Mouse (Mus musculus) cerebellum, postnatal 36 days (tissue): Measurements from ENCODE around the gene Skida1.
"Not testable (repeated sequence)": the region's sequence is repeated elsewhere in the genome, so short reads cannot be mapped to it uniquely, and the experiment has no call there.

ENCODE experiments used
- DNase-seq, 2 experiments: peaks; one replicate each; pipeline ENCODE4 v3.0.0; 2021 to 2022; ENCODE audit warnings: mixed read lengths in 2 of 2

Gene Skida1

DNA sequence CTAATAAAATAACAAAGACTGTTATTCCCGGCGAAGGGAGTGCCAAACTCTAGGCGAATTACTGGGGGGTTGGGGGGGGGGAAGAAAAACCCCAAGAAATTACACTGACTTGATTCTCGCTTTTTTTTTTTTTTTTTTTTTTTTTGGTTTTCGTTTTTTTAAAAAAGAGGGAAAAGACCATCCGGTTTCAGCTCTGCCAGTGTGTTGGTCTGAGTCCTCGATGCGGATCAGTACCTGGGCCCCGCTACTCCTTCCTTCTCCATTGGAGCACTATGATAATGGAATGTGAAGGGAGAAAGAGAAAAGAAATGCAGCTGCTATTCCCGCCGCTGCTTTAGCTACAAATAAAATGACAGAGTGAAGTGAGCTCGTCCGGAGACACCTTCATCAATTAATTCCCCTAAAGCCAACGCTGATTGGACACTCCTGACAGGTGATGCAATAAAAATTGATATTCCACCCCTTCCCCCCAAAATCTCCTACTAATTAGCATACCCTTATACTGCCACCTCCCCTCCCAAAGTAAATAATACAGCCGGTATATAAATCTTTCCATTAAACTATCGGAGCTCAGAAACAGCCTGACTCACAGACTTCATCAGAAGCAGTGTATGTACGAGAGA, at the start of gene Skida1:
Gene Skida1 (minus strand): TSS at position 599 of the 623 bp plus-strand sequence.
- no peak for DNase-seq

DNA sequence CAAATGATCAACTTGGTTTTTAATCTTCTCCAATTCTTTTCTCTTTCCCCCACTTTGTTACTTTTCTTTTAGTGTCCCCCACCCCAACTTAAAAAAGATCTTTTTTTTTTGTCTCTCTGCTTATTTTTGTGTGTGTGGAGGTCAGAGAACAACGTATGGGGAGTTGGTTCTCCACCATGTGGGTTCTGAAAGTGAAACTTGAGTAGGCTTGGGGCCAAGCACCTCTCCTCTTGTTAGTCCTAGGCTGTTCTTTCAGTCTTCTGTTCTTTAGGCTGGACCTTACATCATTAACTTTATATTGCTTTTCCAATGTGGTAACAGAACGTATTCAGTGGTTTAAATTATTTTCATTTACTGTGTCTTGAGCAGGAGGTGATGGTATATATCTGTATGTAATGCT, 47.0 kb upstream of the Skida1 start:
- DNase-seq, result no peak

DNA sequence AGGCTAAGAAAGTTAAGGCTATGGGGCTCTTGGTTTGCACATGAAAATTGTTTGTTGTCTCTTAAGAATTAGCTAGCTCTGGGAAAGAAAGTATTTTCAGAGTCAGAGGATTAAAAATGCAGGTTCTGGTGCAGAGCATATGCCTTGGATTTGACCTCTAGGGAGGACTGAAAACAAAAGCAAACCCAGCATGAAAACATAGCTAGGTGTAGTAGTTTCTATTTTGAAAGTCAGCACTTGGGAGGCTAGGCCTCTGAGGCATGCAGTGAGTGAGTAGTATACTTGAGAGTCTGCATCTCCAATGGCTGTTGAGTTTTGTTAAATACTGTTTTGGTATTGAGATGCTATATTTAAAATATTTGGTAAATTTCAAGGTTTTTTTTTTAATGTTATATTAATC, 45.5 kb upstream of the Skida1 start:
- no peak for DNase-seq

DNA sequence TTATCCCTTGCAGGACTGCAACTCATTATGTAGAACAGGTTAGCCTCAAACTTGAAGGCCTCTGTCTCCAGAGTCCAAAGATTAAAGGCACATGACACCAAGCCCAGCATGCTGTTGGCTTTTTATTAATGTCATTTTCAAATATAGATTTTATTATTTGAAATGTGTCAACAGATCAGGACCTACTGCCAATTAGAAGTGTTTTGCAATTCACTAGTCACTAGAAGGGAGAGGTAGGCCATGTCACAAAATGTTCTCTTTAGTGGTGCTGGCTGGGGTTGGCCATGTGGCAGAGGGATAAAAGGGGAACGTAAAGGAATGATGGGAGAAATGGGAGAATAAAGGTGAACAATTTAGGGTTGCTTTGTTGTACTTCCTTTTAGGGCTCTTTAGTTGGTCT, 45.0 kb upstream of the Skida1 start:
- no peak for DNase-seq

GRCm38 (mm10) chr2:18087695-18088094, 38.8 kb upstream of the Skida1 start:
- not testable (repeated sequence) for DNase-seq

DNA sequence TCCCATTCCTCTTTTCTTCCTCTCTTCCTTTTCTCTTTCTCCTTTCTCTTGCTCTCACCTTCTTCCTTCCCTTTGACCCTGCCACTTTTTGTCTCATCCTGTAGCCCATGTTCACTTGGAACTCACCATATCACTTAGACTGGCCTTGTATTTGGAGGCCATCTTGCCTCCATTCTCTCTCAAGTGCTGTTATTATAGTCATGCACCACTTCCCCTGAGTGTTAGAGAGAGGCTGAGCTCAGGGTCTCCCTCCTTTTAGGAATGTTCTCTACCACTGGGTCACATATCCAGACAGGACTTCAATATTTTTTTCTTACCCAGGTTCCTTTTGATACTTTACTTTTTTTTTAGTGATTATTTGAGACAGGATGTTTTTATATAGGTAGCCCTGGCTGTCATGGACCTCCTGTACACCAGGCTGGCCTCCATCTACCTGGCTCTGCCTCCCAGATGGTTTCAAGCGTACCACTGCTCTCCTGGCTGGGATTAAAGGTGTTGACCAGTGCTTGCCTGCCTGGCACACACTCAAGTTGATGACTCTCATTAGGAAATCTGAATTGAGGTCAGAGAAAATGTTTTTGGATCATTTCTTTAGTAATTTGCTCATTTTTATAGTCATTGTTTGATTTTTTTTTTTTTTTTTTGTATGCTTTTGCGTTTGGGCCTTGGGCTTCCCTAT, 31.5 kb upstream of the Skida1 start:
- DNase-seq, result peak; percentile 53 to 61

- no peak for DNase-seq
These were observed 23.1 kb upstream of the Skida1 start for GRCm38 (mm10) chr2:18071947-18072346.

- no peak for DNase-seq
These were observed 19.4 kb upstream of the Skida1 start for GRCm38 (mm10) chr2:18068071-18068796.

- no peak for DNase-seq
These were observed 17.6 kb upstream of the Skida1 start for GRCm38 (mm10) chr2:18066436-18066835.

DNA sequence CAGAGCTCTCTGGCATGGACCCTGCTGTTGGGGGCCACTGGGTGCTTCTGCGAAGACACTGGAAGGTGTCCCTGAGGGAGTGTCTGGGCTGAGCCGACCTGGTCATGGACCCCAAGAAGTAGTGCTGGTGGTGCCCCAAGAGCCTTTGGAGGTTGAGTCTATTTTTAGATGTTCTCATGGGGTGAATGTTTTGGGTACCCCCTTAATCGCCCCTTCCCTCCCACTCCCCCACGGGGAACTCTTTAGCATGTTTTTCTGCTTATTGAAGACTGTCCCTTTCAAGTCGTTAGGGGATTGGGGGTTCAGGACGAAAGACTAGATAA, 16.8 kb upstream of the Skida1 start:
- no peak for DNase-seq

DNA sequence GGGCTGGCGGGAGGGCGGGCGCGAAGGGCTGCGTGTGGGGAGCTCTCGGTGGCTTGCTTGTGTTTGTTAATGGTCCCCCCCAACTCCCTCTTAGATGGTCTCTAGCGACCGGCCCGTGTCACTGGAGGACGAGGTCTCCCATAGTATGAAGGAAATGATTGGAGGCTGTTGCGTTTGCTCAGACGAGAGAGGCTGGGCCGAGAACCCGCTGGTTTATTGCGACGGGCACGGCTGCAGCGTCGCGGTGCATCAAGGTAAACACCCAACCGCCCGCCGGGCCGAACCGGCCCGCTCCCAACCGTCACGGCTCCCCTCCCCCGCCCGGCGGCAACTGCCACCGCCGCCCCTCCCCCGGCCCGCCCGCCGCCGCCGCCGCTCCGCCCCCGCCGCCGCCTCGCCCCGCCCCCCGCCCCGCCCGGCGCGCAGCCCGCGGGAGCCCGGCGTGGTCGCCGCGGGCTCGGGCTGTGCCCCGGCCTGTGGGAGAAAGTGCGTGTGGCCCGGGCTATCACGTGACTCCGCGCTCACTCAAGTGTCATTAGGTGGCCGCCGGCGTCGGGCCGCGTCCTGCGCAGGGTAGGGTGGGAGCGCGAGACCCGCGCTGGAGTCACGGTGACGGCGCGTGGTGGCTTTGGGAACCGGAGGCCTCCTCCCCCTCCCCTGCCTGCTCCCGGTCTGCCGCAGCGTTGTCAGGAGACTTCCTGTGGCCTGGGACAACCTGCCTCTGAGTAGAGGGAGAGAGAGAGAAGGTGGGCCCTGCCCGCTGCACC, 16.3 kb upstream of the Skida1 start:
- DNase-seq, result peak; percentile 75 to 83

- DNase-seq, result peak; percentile 86 to 93
These were observed 15.6 kb upstream of the Skida1 start for GRCm38 (mm10) chr2:18064356-18064858.

DNA sequence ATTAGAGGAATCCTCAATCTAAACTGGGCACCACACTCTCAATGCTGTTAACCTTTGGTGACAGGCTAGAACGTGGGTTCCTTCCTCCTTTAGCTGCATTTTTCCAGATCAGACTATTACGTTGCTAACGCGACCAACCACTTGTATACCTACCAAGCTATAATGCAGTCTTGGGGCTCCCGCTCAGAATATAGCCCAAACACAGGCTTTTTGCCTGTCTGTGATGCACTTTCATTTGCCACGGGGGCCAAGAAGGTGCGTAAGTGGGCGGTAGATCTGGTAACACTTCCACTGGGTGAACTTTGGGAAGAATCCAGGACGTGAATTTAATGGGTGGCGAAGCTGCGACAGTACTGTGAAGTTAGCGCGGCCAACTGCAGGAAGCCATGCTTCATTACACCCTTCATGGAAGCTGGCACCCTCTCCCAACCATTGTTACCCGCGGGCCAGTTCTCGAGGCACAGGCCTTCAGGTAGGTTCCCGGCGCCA, 15.0 kb upstream of the Skida1 start:
- DNase-seq, result peak in 1 of 2 experiments; percentile 75

GRCm38 (mm10) chr2:18060396-18060795, 11.5 kb upstream of the Skida1 start:
- DNase-seq, result no peak

GRCm38 (mm10) chr2:18059891-18060290, 11.0 kb upstream of the Skida1 start:
- no peak for DNase-seq

- DNase-seq, result no peak
These were observed 10.2 kb upstream of the Skida1 start for GRCm38 (mm10) chr2:18059063-18059462.

DNA sequence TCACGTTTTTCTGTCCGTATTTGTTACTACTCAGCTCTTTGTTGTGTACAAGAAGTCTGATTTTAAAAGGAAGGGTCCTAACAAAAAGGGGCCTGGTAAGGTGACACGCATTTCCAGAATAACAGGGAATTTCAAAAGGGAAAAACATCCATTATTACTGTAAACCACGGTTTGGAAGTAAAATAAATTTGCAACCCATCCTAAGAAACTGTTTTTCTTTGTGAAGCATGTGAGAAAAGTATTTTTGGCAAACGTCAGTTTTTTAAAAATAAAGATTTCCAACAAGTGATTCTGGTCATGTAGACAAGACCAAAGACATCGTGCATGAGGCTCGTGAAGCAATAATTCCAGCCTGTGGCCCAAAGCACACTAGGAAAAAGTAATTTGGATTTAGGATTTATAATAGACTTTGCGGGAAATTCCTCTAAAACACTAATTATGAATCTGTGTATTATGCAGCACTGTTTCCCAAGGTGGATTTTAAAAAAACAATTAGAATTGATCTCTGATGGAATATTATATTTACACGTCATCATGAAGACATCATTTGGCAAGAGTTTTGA, 9.4 kb upstream of the Skida1 start:
- DNase-seq, result no peak

DNA sequence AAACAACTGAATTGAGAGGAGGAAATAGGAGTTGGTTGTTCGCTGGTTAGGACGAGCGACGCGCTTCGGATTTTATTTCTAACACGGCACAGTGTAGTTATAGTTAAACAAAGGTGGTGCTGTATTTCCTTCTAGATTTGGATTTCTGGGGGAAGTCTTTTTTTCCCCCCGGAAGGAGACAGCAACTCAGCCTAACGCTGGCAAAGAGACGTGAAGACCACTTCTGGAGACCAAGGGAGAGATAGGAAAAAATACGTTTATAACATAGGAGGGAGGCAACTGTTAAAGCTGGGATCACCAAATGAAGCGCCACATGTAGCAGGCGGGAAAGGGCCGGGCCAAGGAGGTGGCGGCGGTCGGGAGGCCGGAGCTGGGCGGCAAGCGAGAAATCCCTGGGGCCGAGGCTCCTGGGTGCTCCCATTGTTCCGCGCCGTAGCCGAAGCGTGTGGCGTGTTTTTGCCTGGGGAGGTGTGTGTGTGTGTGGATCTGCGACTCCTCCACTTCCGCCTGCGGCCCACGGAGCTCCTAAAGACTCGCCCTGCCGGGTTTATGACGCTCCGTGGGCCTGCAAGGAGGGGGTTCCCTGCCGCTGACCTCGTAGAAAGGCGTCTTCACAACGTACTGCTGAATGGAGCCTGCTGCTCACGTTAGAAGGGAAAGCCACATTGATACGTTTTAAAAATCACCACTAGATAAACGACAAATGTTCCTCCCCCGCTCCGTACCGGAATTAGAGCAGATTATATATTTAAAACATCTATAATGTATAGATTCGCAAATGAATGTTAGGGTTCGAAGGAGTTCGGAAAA, 8.7 kb upstream of the Skida1 start:
- DNase-seq, result peak; percentile 59 to 62

DNA sequence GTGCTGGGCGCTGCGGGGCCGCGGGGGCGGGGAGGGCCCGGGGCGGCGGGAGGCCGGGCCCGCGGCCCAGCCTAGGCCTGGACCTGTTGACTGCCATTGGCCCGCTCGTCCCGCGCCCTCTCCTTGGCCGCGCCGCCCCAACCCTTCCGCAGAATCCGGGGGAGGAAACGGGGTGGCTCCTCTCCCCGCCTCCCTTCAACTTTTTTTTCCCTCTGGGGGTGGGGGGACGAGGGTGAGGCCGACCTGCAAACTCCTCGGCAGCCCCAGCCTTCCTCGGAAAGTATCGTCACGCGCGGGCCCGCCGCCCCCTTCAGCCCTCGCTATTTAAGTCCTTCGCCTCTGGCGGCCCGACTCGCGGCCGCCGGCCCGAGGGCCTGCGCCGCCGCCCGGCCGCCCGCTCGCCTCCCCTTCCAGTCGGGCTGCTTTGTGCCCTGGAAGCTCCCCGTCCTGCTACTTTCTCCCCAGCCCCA, 8.0 kb upstream of the Skida1 start:
- DNase-seq, result peak in 1 of 2 experiments; percentile 83

DNA sequence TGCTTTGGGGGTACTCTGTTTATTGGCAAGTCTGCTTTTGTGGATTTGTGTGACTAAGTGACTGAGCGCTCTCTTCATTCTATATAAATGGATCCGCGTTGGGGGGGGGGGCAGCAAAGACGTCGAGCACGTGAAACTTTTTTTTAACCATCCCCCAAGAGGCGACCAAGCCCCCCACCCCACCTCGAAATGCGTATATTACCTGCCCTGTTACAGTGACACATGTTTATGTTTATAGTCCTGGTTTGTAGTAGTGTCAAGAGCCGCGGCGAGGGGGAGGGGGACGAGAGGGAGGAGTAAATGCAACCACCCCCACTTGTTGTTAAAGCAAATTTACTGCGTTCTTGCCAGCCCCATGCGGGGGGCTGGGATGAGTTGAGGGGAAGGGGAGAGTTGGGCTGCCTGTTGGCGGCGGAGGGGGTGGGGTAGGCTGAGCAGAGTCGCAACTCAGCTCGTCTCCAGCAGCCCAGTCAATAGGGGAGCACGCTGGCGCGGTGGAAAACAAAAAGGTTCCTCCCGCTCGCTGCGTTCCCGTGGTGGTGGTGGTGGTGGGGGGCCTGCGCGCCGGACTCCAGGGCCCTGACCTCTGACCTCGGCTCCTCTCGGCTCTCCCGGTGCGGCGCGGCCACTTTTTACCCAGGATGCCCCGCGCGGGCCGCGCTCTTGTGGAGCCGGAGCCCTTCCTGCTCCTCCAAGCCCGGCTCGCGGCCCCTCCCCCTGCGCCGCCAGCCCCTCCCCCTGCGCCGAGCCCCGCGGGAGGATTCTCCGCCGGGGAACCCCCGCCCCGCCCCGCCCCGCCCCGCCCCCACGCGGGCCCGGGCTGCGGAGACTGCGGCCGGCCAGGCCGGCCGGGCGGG, 7.3 kb upstream of the Skida1 start:
- DNase-seq, result peak; percentile 93 to 96
